Mouse (Mus musculus) forelimb bud, embryonic 11.5 days (tissue): Measurements from ENCODE around the gene Gcn1l1.
A peak's percentile ranks its signal among the peaks of the same experiment; 100 is the strongest.

Experiments
- DNase-seq: peaks from one replicate; pipeline ENCODE4 v3.0.0-alpha.2; 2012; ENCODE audit warnings: low read depth, low spot score

Gene Gcn1l1

DNA sequence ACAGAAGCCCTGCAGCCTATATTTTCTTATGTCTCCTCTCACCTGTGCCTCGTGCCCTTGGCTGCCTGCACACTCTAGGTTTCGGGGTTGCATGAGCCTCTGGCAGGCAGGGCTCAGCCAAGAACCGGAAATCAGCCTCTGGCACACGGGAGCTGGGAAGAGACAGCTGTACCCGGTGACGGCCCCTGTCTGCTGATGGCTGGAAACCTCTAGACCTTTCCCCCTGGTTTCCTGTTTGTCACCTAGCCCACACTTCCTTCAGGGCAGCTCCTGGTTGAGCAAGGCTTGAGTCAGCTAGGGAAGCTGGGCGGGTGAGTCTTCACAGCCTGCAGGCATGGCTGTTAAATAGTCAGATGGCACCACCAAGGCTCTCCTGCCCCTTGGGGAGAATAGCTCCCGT, 30.2 kb upstream of the Gcn1l1 start:
- DNase-seq, result no peak

DNA sequence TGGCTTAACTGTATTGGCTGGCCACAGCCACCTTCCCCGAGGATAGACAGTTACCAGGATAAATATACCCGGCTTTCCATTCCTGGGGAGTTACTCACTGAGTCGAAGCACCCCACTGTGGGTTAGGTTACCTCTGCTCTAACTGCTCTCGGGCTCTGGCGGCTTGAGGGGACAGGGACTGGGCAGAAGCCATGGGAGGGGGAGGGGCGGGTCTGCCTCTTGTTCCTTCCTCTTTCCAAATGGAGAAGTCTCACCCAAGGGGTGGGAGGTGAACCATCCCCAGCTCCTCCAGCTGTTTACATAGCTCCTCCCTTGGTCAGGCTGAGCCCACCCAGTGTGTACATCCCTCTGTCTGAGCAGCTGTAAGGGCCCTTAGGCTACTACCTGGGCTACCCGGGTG, 29.4 kb upstream of the Gcn1l1 start:
- no peak for DNase-seq

DNA sequence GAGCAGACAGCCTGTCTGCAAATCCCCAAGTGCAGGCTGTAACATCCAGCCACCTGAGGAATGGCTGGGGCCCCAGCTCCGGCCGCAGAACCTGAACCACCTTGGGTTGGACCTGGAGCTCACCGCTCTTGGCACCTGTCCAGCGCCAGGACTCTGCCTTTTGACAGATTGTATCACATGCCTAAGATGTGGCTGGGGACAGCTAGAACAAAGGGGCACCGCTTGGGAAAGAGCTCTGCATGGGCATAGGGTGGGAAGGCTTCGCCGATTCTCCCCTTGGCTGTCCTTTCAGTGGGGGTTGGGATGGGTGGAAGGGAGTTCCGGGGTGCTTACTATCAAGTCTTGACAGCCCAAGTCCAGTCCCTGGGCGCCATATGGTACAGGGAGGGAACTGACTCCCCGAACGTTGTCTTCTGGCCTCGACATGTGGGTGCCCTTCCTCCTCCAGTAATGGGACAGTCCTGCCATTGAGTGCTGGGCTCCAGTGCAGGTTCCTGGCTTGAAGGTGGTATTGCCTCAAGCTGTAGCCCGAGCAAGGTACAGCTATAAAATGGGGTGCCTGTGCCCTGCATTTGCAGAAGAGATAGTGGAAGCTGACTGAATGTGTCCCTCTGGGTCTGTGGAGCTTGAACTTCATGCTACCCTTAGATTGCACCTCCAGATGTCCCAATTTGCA, 26.9 kb upstream of the Gcn1l1 start:
- no peak for DNase-seq

DNA sequence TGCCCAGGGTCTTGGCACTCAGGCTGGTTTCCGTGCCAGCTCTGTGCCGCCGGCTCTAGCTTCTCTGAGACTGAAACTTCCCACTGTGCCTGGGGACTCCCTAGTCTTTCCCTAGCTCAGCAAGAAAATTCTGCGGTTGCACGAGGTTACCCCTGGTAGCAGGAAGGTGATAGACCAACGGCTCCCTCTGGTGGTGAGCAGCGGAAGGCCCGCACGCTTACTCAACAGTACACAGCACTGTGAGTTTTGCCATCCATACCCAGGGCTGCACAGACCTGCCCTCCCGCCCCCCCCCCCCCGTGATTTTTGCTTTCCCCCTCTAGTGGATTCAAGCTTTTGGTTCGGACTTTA, 26.4 kb upstream of the Gcn1l1 start:
- peak; percentile 88 for DNase-seq

DNA sequence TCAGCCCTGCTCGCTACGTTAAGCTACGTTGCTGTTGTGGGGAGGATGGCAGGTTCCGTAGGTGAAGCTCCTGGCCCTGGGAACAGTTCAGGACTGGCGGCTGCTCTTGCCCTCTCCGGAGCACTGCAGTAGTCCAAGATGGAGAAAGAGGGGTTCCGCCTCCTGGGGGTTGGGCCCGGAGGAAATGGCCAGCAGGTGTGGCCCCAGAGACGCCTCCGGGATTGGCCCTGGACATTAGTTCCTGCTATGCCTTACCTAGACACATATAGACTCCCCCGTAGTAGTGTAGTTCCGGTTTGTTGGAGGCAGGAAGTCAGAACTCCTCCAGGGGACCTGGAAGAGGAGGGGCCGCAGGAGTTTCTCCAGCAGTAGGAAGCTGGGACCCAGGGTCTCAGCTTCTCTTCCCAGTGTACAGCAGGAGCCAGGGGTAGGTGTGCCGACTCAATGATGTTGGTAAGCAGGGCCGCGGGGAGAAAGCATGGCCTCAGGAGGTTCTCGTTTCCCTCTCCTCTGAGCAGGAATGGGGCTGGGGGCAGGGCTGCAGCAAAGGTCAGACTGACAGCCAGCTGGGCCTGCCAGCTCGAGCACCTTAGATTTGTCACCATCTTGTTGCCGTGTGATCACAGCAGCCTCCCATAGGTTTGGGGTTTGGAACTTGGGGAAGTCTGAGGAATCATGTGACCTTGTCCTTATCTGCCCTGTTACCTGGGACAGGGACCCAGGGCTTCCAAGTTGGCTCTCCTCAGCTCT, 22.2 kb upstream of the Gcn1l1 start:
- DNase-seq, result no peak

DNA sequence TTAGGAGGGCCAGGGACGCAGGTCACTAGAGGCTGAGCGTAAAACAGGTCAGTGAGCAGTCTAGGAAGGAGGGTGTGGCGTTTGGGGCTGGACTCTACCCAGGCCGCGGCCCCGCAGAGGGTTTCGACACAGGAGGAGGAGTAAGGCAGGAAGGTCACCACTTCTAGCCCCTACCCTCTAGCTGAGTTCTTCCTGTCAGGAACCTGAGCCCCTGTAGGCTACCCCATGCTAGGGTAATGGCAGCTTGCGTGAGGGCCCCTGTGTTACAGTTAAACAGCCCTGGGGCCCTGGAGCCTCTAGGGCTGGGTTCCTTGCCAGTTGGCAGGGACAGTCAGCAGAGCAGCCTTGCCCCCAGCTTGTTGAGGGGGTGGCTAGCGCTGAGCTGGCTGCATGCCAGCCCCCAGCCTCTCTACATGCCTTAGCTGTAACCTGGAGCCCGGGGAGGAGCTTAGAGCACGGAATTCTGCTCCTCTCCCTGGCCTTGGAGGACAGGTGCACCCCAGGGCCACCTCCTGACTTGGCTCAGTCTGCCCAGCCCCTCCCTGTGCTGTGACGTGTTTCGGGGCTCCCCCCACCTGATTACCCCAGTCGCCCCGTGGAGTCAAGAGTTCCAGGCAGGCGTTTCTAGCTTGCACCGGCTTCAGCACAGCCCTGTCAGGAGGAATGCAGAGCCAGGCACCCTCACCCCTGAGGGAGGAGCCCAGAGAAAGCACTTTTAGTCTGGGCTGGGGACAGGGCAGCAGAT, 21.4 kb upstream of the Gcn1l1 start:
- DNase-seq, result no peak

DNA sequence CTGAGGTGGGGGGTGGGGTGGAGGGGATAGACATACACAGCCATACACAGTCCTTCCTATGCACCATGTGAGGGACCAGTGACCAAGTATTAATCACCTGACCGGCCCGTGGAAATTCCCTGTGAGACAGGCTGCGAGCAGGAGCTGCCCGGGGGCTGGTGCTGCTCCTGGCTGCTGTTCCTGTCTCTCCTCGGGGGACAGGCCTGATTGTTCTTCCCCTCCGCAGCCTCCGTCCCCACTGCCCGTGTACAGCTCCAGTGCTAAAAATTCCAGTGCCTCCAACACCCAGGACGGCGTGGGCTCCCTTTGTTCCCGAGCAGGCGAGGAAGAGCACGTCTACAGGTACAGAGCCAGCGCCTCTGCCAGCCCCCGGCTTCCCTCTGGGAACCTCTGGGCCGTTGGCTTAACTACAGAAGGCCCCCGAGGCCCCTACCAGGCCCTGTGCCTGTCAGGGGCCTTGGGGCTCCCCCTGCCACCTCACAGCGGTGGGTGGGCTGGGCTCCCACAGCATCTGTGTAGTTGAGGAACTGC, 20.3 kb upstream of the Gcn1l1 start:
- DNase-seq, result no peak

DNA sequence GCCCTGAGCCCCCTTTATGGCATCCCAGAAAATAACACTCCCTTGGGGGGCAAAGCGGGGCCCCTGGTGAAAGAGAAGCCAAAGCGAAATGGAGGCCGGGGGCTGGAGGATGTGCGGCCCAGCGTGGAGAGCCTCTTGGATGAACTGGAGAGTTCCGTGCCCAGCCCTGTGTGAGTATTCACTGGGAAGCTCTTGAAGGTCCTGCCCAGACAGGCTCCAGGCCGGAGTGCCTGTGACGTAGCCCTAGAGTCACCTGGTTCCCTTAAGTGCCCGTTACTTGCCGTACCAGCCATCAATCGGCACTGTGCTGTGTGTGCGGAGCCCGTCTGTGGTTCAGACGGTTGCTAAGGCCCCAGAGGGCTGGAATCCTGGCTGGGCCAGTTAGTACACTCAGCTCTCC, 19.4 kb upstream of the Gcn1l1 start:
- no peak for DNase-seq

DNA sequence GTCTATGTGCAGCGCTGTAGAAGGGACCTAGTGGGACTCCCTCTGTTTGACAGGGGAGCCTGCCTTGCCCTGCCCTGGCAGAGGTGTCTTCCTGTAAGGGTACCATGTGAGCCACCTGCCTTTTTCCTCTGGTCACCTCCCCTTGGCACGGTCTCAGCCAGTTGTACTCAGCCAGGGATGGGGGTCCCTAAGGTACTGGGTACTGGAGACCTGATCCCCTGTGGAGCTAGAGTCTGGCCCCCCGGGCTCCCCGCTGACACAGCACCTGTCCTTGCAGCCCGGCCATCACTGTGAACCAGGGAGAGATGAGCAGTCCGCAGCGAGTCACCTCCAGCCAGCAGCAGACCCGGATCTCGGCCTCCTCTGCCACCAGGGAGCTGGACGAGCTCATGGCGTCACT, 18.5 kb upstream of the Gcn1l1 start:
- DNase-seq, result no peak

DNA sequence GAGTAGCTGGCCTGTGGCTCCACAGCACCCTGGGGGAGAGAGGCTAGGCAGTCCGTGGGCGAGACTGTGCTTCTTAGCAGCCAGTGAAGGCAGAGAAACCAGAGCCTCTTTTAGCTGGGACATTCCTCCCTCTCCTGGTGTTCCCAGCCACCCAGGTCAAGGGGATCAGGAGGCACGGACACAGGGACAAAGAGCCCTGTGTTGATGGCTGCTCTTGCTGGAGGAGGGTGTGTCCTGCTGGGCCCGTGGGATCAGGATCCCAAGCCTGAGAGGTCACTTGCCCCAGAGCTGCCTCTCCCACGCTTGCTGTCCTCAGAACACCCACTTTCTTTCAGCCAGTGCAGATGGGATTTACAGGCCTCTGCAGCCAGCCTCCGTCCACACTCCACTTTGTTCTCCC, 18.0 kb upstream of the Gcn1l1 start:
- no peak for DNase-seq

DNA sequence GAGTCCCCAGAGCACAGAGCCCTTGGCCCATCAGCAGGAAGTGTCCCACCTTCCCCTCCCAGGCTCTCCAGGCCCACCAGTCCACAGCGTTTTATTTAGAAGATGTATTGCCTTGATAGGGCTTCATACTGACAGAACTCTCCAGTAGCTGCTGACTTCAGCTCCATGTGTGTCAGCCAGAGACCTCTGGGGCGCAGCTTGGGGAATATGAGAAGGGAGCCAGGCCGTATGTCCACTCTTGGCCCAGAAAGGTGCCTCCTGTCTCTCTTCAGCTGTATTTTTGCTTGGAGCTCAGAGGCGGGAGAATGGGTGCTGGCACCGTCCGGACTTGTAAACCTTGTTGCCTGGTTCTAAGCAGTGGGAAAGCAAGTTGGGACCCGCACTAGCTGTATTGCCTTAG, 17.6 kb upstream of the Gcn1l1 start:
- DNase-seq, result no peak

DNA sequence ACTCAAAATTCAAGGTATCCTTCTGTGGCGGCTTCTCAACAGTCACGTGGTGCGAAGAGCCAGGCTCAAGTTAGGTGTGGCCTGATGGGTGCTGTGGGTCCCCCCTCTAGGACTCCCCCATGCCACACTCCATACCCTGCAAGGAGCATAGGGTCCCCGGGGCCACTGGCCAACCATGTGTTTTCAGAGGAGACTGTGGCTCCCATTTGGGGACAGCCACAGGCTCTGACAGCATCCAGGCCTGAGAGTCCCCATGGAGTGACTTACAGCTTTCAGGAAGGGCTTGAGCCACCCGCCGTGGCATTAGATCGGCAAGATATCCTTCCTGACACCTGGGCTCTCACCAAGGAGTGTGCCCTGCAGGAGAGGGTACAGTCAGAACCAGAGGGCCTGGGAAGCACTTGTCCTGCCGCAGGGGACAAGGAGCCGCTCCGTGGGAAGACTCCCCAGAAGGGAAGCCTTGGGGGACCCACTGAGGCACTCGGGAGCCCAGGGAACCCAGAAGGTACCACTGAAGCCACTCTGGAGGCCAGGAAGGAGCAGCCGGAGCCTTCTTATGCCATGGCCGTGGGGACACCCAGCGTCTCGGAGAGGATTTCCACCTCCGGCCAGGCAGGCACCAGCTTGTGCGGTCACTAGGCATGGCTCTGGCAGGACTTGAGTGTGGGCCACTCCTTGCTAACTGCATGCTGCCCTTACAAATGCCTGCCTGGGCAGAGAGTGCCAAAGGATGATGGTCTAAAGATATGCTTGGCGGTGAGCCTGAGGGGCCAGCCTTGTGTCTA, 16.4 kb upstream of the Gcn1l1 start:
- DNase-seq, result no peak

DNA sequence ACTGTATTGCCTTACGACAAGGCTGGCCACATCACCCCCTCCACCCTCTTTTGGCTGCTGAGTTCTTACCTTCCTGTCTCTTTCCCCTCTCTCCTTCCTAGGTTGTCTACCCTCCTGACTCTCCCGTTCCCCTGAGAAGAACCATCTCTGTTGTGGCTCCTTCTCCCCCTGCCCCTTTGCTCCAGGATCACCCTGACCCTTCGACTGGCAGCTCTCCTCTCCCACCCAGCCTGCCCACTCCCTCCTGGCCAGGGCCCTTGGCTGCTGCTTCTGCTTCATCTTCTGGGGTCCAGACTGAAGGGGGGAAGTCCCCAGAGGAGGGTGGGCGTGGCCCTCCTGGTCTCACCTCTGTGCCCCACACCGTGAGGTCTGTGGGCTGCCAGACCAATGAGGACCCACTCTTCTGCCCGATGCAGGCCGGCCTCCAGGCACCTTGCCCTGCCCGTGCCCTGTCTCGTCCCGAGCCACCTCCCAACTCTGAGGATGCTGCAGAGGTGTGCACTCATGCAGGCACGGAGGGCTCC, 14.5 kb upstream of the Gcn1l1 start:
- DNase-seq, result no peak

DNA sequence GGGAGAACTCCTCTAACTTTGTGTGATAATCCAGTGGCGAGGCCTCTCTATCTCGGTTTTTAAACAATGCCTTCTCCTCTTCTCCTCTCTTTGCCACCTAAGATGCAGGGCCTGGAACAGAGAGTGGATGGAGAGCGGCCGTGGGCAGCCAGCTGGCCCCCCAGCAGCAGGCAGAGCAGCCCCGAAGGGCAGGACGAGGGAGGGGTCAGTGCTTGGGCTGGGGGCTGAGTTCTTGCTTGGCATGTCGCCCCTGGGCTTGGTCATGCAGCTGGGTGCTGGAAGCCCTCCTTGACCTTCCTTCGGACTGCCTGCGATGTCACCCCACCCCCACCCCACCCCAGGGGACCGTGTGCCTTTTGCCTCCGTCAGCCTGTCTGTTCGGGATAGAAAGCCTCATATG, 13.7 kb upstream of the Gcn1l1 start:
- DNase-seq, result no peak

DNA sequence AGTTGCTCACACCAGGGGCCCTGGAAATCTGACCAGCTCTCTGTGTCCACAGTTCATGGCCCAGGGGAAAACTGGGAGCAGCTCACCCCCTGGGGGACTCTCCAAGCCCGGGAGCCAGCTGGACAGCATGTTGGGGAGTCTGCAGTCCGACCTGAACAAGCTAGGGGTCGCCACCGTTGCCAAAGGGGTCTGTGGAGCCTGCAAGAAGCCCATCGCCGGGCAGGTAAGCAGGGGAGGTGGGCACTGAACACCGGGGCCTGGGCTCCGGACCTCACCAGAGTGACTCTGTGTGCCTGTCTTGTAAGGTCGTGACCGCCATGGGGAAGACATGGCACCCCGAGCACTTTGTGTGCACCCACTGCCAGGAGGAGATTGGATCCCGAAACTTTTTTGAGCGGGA, 13.3 kb upstream of the Gcn1l1 start:
- DNase-seq, result no peak

DNA sequence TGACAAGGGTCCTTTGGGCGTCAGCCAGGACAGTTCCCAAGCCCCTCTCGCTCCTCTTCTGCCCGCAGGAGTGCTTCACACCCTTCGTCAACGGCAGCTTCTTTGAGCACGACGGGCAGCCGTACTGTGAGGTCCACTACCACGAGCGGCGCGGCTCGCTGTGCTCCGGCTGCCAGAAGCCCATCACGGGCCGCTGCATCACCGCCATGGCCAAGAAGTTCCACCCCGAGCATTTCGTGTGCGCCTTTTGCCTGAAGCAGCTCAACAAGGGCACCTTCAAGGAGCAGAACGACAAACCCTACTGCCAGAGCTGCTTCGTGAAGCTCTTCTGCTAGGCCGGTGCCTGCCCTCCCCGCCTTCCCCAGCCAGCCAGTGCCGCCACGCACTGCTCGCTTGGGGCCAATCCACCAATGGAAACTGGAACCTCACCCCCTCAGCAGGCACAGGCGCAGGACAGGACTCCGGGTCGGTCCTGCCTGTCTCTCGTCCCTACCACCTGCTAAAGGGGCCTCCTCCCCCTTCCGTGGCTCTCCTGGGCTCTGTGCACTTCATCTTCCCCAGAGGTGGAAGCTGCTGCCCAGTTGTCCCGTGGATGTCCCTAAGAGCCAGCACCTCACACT, 11.1 kb upstream of the Gcn1l1 start:
- DNase-seq, result no peak

DNA sequence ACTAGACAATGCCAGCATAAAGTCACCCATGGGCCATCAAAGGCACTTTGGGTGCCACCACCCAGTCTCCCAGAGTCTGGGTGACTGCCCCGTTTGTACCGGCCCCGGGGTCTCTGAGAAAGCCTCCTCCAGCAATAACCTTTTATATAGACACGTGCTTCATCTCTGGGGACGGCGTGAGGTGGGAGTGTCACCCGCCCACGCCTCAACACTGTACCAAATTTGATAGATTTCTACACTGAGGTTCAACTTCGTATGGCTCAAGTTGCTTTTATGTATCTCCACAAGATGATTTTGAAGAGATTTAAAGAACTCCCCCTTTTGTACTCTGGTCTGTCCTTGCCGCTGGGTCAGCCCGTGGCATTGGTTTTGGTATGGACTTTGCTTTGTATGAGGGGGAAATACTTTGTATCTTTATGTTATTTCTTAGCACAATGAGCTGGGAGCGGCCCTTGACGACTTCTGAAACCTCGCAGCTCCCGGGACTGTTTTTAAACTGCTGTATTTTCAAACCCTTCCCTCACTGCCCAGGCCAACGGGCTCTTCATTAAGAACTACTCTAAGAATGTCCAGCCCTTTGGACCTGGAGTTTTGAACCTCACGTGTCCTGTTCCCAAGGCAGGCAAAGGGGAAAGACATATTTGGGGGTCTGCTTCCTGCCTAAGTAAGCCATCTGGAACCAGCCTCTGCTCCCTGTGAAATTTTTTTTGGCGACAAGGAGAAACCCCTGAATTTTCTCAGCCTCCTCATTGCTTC, 10.3 kb upstream of the Gcn1l1 start:
- DNase-seq, result no peak

DNA sequence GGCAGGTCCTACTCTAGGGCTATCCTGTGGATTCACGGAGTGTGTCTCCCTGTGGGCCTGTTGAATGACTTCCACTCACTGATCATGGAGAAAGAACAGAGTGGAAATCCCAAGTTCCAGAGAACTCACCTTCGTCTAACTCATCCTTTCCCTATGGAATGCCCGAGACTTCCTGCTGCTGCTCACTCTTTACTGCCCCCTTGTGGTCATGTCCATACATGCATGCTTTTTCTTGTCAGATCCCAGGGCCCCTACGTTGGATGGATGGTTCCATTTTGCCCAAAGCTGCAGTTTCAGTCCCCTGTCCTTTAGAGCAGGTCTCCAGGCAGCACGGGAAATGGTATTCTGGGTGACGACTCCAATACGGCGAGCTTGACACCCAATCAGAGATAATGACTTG, 8.8 kb upstream of the Gcn1l1 start:
- peak; percentile 88 for DNase-seq

DNA sequence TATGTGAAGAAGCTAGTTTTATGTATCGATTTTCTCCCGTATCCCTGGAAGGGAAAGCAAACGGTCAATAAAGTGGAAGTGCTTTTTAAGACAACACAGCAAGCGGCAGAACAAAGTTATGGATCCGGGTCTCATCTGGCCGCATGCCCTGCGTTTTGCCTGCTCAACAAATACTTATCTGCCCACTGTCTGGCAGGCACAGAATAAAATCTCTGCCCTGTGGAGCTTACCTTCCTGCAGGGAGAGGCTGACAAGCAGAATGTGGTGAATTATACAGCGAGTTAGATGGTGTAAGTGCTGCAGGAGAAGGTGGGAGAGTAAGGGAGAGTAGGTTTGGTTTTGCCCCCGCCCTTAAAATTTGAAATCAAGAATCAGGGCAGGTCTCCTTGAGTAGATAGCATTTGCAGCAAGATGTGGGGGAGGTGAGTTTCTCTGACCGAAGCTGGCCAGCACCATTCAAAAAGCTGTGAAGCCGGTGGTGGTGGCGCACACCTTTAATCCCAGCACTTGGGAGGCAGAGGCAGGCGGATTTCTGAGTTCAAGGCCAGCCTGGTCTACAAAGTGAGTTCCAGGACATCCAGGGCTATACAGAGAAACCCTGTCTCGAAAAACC, 6.8 kb upstream of the Gcn1l1 start:
- no peak for DNase-seq
